Mouse (Mus musculus): ENCODE data around the gene Pfdn2. TPM values are rescaled to one million over a fixed set of nuclear protein-coding genes. Genes with fewer than 3 reads are reported as not detected.

Pfdn2 gene
- total and polyA plus RNA-seq, 3 experiments = 25.4 to 97.4 (median 68.3) TPM

GRCm38 (mm10) chr1:171329433-171330215 lies 15.8 kb upstream of the Pfdn2 start:
- intact Hi-C loops (cut with DNase I) = loop anchor here (1.0 to 5.0 kb wide), 5 partner anchors 16 to 217 kb away; partner anchors contain the start of genes Cfap126, Nit1, Pfdn2 and Tomm40l
- H3K36me3 ChIP-seq (ENCODE audit: control insufficient read depth, insufficient read depth, low read length) = peaks cover 12% of the 10 kb centered on the region
- TF ChIP-seq EP300 (IDR thresholded peaks at IDR 0.05; ENCODE audit: insufficient read depth, low read depth, low read length) (no peak), POLR2A (IDR thresholded peaks at IDR 0.05; ENCODE audit: insufficient read depth, low read depth, low read length) (0 out of 2 replicates have a peak, but pooled peaks have one; percentile 14), CTCF (IDR thresholded peaks at IDR 0.05) (no peak)
- H3K4me3 ChIP-seq = peak overlapping the region; percentile 72
- H3K27ac ChIP-seq = peak overlapping the region; percentile 99
- DNase-seq = peak in 1 of 2 experiments; percentile 37
- H3K79me2 ChIP-seq (replicated peaks; ENCODE audit: control insufficient read depth, insufficient read depth, low read length) = peaks cover 15% of the 10 kb centered on the region
- H3K9ac ChIP-seq (ENCODE audit: low read depth, low read length) = peak overlapping the region; percentile 100
- under 1% methylated on average over 52 of the region's 61 CpGs for WGBS
- no peaks in the 10 kb centered on the region for H3K27me3 ChIP-seq (ENCODE audit: control insufficient read depth, insufficient read depth, low read length)
- peaks cover 10% of the 10 kb centered on the region for H3K4me1 ChIP-seq (ENCODE audit: control insufficient read depth, insufficient read depth, low read length)

- peaks cover 12% of the 10 kb centered on the region for H3K36me3 ChIP-seq (ENCODE audit: control insufficient read depth, insufficient read depth, low read length)
- H3K4me3 ChIP-seq = peak overlapping the region; percentile 72
- no peak for DNase-seq
- H3K9ac ChIP-seq (ENCODE audit: low read depth, low read length) = peak overlapping the region; percentile 100
- peak overlapping the region; percentile 99 for H3K27ac ChIP-seq
- WGBS = under 1% methylated on average over 4 of the region's 4 CpGs
- peaks cover 10% of the 10 kb centered on the region for H3K4me1 ChIP-seq (ENCODE audit: control insufficient read depth, insufficient read depth, low read length)
- TF ChIP-seq POLR2A (IDR thresholded peaks at IDR 0.05; ENCODE audit: insufficient read depth, low read depth, low read length) = no peak
- no peak for TF ChIP-seq EP300 (IDR thresholded peaks at IDR 0.05; ENCODE audit: insufficient read depth, low read depth, low read length)
- no peak for TF ChIP-seq CTCF (IDR thresholded peaks at IDR 0.05)
- H3K79me2 ChIP-seq (replicated peaks; ENCODE audit: control insufficient read depth, insufficient read depth, low read length) = peaks cover 16% of the 10 kb centered on the region
- intact Hi-C loops (cut with DNase I) = no loop called here
- H3K27me3 ChIP-seq (ENCODE audit: control insufficient read depth, insufficient read depth, low read length) = no peaks in the 10 kb centered on the region
Measured at GRCm38 (mm10) chr1:171330216-171330560, 15.3 kb upstream of the Pfdn2 start.

- no peak overlapping the region for H3K4me3 ChIP-seq
- 93% methylated on average over 16 of the region's 16 CpGs for WGBS
- TF ChIP-seq EP300 (IDR thresholded peaks at IDR 0.05; ENCODE audit: insufficient read depth, low read depth, low read length) = no peak
- no peak for TF ChIP-seq CTCF (IDR thresholded peaks at IDR 0.05)
- TF ChIP-seq POLR2A (IDR thresholded peaks at IDR 0.05; ENCODE audit: insufficient read depth, low read depth, low read length) = no peak
- DNase-seq = no peak
- H3K4me1 ChIP-seq (ENCODE audit: control insufficient read depth, insufficient read depth, low read length) = peaks cover 2% of the 10 kb centered on the region
- H3K27ac ChIP-seq = no peak overlapping the region
- no peak overlapping the region for H3K9ac ChIP-seq (ENCODE audit: low read depth, low read length)
- H3K36me3 ChIP-seq (ENCODE audit: control insufficient read depth, insufficient read depth, low read length) = no peaks in the 10 kb centered on the region
- H3K79me2 ChIP-seq (replicated peaks; ENCODE audit: control insufficient read depth, insufficient read depth, low read length) = peaks cover 4% of the 10 kb centered on the region; the same call in 1 of the 2 replicates
- no peaks in the 10 kb centered on the region for H3K27me3 ChIP-seq (ENCODE audit: control insufficient read depth, insufficient read depth, low read length)
- intact Hi-C loops (cut with DNase I) = no loop called here
Measured at GRCm38 (mm10) chr1:171342262-171343207, 2.9 kb upstream of the Pfdn2 start.

GRCm38 (mm10) chr1:171343922-171344677 lies 1.4 kb upstream of the Pfdn2 start:
- peaks cover 7% of the 10 kb centered on the region for H3K4me1 ChIP-seq (ENCODE audit: control insufficient read depth, insufficient read depth, low read length)
- TF ChIP-seq EP300 (IDR thresholded peaks at IDR 0.05; ENCODE audit: insufficient read depth, low read depth, low read length) (no peak), CTCF (IDR thresholded peaks at IDR 0.05) (no peak), POLR2A (IDR thresholded peaks at IDR 0.05; ENCODE audit: insufficient read depth, low read depth, low read length) (no peak)
- intact Hi-C loops (cut with DNase I) = no loop called here
- H3K9ac ChIP-seq (ENCODE audit: low read depth, low read length) = no peak overlapping the region
- WGBS = 59% methylated on average over 9 of the region's 9 CpGs
- H3K4me3 ChIP-seq = no peak overlapping the region
- peaks cover 4% of the 10 kb centered on the region; the same call in 1 of the 2 replicates for H3K79me2 ChIP-seq (replicated peaks; ENCODE audit: control insufficient read depth, insufficient read depth, low read length)
- 0 out of 2 replicates have a peak, but pooled peaks cover 7% of the 10 kb centered on the region for H3K36me3 ChIP-seq (ENCODE audit: control insufficient read depth, insufficient read depth, low read length)
- no peaks in the 10 kb centered on the region for H3K27me3 ChIP-seq (ENCODE audit: control insufficient read depth, insufficient read depth, low read length)
- H3K27ac ChIP-seq = no peak overlapping the region
- peak; percentile 26 to 39 for DNase-seq

- H3K9ac ChIP-seq (ENCODE audit: low read depth, low read length) = no peak overlapping the region
- no peak for DNase-seq
- peak overlapping the region; percentile 99 for H3K4me3 ChIP-seq
- TF ChIP-seq EP300 (IDR thresholded peaks at IDR 0.05; ENCODE audit: insufficient read depth, low read depth, low read length) (no peak), POLR2A (IDR thresholded peaks at IDR 0.05; ENCODE audit: insufficient read depth, low read depth, low read length) (no peak), CTCF (IDR thresholded peaks at IDR 0.05) (no peak)
- 0 out of 2 replicates have a peak, but pooled peaks cover 8% of the 10 kb centered on the region for H3K36me3 ChIP-seq (ENCODE audit: control insufficient read depth, insufficient read depth, low read length)
- no peak overlapping the region; the same call in 1 of the 2 replicates for H3K27ac ChIP-seq
- intact Hi-C loops (cut with DNase I) = loop anchor here (1.0 kb wide), 1 partner anchor 15 kb away; the partner anchor contains the start of gene Dedd
- H3K4me1 ChIP-seq (ENCODE audit: control insufficient read depth, insufficient read depth, low read length) = peaks cover 9% of the 10 kb centered on the region
- no peaks in the 10 kb centered on the region for H3K27me3 ChIP-seq (ENCODE audit: control insufficient read depth, insufficient read depth, low read length)
- WGBS = 63% methylated on average over 9 of the region's 9 CpGs
- H3K79me2 ChIP-seq (replicated peaks; ENCODE audit: control insufficient read depth, insufficient read depth, low read length) = peaks cover 4% of the 10 kb centered on the region; the same call in 1 of the 2 replicates
Measured at GRCm38 (mm10) chr1:171344715-171345114, 755 bp upstream of the Pfdn2 start.

Data from heart, adult 2 months (tissue).